Mouse (Mus musculus) heart, adult 2 months (tissue): ENCODE results near the gene Mad1l1.

ENCODE experiments used
- CTCF ChIP-seq: fragments of 200-600 bp; IDR thresholded peaks from 2 replicates; pipeline ENCODE4 v1.8.1; 2022; ENCODE audit warnings: antibody characterized with exemption, mild to moderate bottlenecking, moderate library complexity
- EP300 ChIP-seq: fragments of 200-500 bp; IDR thresholded peaks from 2 replicates; pipeline ENCODE4 v1.6.1; 2011; ENCODE audit warnings: low read depth, low read length, control low read depth; ENCODE audit not compliant: insufficient read depth
- POLR2A ChIP-seq: fragments of 200-500 bp; IDR thresholded peaks from 2 replicates; pipeline ENCODE4 v1.6.1; 2011; ENCODE audit warnings: mild to moderate bottlenecking, low read depth, low read length, control low read depth; ENCODE audit not compliant: insufficient read depth

DNA sequence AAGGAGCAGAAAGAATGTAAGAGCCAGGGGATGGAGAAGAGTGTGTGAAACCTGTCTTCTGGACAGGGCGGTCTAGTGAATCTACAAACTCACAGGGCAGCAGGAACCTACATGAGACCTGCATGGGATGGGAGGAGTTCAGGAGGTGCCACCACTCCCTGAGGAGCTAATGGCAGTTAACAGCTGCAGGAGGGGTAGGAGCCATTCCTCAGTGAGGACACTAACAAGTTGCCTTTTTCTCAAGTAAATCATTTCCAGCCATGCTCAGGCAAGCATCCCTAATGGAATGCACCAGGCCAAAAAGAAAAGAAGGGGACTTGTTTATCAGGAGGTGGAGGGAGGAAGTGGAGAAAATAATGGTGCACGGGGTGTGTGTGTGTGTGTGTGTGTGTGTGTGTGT, 95.5 kb downstream of the Mad1l1 start:
- no peak for TF ChIP-seq CTCF
- no peak for TF ChIP-seq POLR2A
- no peak for TF ChIP-seq EP300
